Mouse (Mus musculus): Measurements from ENCODE around the gene Nt5dc1. TPM values are rescaled to one million over a fixed set of nuclear protein-coding genes. Genes with fewer than 3 reads are reported as not detected.
"Not testable (repeated sequence)": the region's sequence is repeated elsewhere in the genome, so short reads cannot be mapped to it uniquely, and the experiment has no call there.

The Nt5dc1 gene
- total and polyA plus RNA-seq, 3 experiments = 4.0 to 10.6 (median 10.0) TPM

DNA sequence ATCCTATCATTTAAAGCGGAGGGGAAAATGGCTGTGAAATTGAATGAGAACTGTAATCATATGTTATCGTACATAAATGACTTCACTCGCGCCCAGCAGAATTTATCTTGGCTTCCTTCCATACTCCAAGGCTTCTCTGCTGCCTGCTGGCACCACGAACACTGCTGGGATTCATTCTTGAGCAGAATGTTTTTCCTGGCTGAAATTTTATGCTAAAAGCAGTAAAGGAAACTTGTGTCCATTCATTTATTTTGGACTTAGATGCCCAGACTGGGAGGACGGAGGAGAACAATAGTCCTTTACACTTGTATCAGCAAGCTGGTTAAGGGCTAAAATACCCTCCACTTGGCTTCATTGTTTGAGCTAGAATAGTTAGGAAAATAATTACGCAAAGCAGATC is 146.7 kb downstream of the Nt5dc1 start:
- H3K27me3 ChIP-seq (ENCODE audit: control insufficient read depth, insufficient read depth, low read length) = no peaks in the 10 kb centered on the region
- peak overlapping the region; percentile 3; the same call in 1 of the 2 replicates for H3K27ac ChIP-seq
- peaks cover 1% of the 10 kb centered on the region; the same call in 1 of the 2 replicates for H3K4me1 ChIP-seq (ENCODE audit: control insufficient read depth, insufficient read depth, low read length)
- no peaks in the 10 kb centered on the region for H3K36me3 ChIP-seq (ENCODE audit: control insufficient read depth, insufficient read depth, low read length)
- 12% methylated on average over 7 of the region's 7 CpGs for WGBS
- no peaks in the 10 kb centered on the region for H3K79me2 ChIP-seq (replicated peaks; ENCODE audit: control insufficient read depth, insufficient read depth, low read length)
- no peak overlapping the region for H3K4me3 ChIP-seq
- H3K9ac ChIP-seq (ENCODE audit: low read depth, low read length) = no peak overlapping the region
- DNase-seq = peak in 1 of 2 experiments; percentile 8
- TF ChIP-seq EP300 (IDR thresholded peaks at IDR 0.05; ENCODE audit: insufficient read depth, low read depth, low read length) (no peak), CTCF (IDR thresholded peaks at IDR 0.05) (no peak), POLR2A (IDR thresholded peaks at IDR 0.05; ENCODE audit: insufficient read depth, low read depth, low read length) (no peak)
- intact Hi-C loops (cut with DNase I) = no loop called here

DNA sequence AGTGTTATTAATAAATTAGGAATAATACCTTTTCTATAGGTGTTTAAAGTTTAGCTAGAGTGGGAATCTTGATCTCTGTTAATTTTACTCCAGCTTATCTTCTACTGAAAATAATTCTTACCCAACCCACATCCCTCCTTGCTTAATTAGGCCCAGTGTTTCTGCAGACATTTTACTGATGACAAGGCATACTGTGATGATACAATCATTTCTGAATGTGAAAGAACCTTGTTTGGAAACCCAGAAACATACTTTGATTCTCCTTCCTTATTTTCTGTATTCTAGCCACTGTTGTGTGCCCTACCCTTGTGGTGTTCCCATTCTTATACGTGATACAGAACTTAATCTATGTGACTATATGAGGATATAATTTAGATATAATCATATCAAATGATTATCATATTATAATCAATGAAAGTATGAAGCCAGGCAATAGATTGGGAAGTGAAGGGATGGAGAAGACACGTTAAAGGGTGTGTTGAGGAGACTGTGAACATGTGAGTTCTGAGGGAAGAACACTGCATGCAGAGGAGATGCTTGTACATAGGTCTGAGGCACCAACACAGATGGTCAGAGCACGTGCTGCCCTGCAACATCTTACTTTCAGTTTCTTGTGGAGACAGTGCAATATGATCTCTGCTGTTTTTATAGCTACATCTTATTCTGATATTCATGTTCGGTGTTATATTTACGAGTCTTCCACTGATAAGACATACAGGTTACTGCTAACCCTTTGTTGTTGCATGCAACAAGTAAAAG is 150.9 kb downstream of the Nt5dc1 start:
- Histone ChIP-seq H3K4me3 (no peak overlapping the region), H3K36me3 (ENCODE audit: control insufficient read depth, insufficient read depth, low read length) (no peaks in the 10 kb centered on the region), H3K27ac (no peak overlapping the region), H3K79me2 (replicated peaks; ENCODE audit: control insufficient read depth, insufficient read depth, low read length) (no peaks in the 10 kb centered on the region), H3K9ac (ENCODE audit: low read depth, low read length) (no peak overlapping the region), H3K27me3 (ENCODE audit: control insufficient read depth, insufficient read depth, low read length) (no peaks in the 10 kb centered on the region), H3K4me1 (ENCODE audit: control insufficient read depth, insufficient read depth, low read length) (peaks cover 1% of the 10 kb centered on the region; the same call in 1 of the 2 replicates)
- WGBS = 69% methylated on average over 5 of the region's 5 CpGs
- intact Hi-C loops (cut with DNase I) = no loop called here
- DNase-seq = no peak
- TF ChIP-seq EP300 (IDR thresholded peaks at IDR 0.05; ENCODE audit: insufficient read depth, low read depth, low read length) (no peak), CTCF (IDR thresholded peaks at IDR 0.05) (no peak), POLR2A (IDR thresholded peaks at IDR 0.05; ENCODE audit: insufficient read depth, low read depth, low read length) (no peak)

GRCm38 (mm10) chr10:34265106-34265505 is 153.2 kb downstream of the Nt5dc1 start:
- Histone ChIP-seq H3K4me1 (ENCODE audit: control insufficient read depth, insufficient read depth, low read length) (no peaks in the 10 kb centered on the region), H3K27ac (no peak overlapping the region), H3K36me3 (ENCODE audit: control insufficient read depth, insufficient read depth, low read length) (no peaks in the 10 kb centered on the region), H3K4me3 (no peak overlapping the region), H3K9ac (ENCODE audit: low read depth, low read length) (no peak overlapping the region), H3K79me2 (replicated peaks; ENCODE audit: control insufficient read depth, insufficient read depth, low read length) (no peaks in the 10 kb centered on the region), H3K27me3 (ENCODE audit: control insufficient read depth, insufficient read depth, low read length) (no peaks in the 10 kb centered on the region)
- TF ChIP-seq POLR2A (IDR thresholded peaks at IDR 0.05; ENCODE audit: insufficient read depth, low read depth, low read length) (no peak), EP300 (IDR thresholded peaks at IDR 0.05; ENCODE audit: insufficient read depth, low read depth, low read length) (no peak), CTCF (IDR thresholded peaks at IDR 0.05) (no peak)
- DNase-seq = no peak
- intact Hi-C loops (cut with DNase I) = no loop called here
- WGBS = 81% methylated on average over 4 of the region's 4 CpGs

DNA sequence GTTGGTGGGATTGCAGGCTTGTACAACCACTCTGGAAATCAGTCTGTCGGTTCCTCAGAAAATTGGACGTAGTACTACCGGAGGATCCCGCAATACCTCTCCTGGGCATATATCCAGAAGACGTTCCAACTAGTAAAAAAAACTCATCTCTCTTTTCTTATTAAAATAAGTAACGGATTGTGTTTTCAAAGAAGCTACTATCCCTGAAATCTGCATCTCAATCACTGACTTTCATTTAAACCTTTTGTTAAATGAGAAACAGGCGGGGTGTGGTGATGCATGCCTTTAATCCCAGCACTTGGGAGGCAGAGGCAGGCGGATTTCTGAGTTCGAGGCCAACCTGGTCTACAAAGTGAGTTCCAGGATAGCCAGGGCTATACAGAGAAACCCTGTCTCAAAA is 165.5 kb downstream of the Nt5dc1 start:
- 89% methylated on average over 9 of the region's 9 CpGs for WGBS
- H3K27ac ChIP-seq; H3K9ac ChIP-seq (ENCODE audit: low read depth, low read length); H3K79me2 ChIP-seq (replicated peaks; ENCODE audit: control insufficient read depth, insufficient read depth, low read length); H3K4me1 ChIP-seq (ENCODE audit: control insufficient read depth, insufficient read depth, low read length); intact Hi-C loops (cut with DNase I); H3K36me3 ChIP-seq (ENCODE audit: control insufficient read depth, insufficient read depth, low read length); H3K4me3 ChIP-seq; H3K27me3 ChIP-seq (ENCODE audit: control insufficient read depth, insufficient read depth, low read length); DNase-seq: not testable (repeated sequence)

DNA sequence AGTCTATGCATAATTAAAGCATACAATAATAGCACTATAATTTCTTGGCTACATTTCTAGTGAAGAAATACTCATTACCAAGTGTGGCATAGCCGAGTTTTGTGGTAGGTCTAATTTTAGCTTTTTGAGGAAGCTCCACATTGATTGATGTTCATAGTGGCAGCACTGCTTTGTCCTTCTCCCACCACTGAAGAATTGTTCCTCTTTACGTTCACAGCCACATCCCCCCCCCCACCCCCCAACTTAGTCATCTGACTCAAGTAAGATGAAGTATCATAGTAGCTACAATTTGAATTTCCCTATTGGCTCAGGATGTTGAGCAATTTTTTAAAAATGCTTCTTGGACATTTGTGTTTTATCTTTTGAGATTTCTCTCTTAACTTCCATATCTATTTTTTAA is 168.8 kb downstream of the Nt5dc1 start:
- Histone ChIP-seq H3K79me2 (replicated peaks; ENCODE audit: control insufficient read depth, insufficient read depth, low read length) (no peaks in the 10 kb centered on the region), H3K36me3 (ENCODE audit: control insufficient read depth, insufficient read depth, low read length) (no peaks in the 10 kb centered on the region), H3K27me3 (ENCODE audit: control insufficient read depth, insufficient read depth, low read length) (no peaks in the 10 kb centered on the region), H3K9ac (ENCODE audit: low read depth, low read length) (no peak overlapping the region), H3K4me3 (no peak overlapping the region), H3K4me1 (ENCODE audit: control insufficient read depth, insufficient read depth, low read length) (no peaks in the 10 kb centered on the region), H3K27ac (no peak overlapping the region)
- TF ChIP-seq CTCF (IDR thresholded peaks at IDR 0.05) = no peak
- no peak for TF ChIP-seq EP300 (IDR thresholded peaks at IDR 0.05; ENCODE audit: insufficient read depth, low read depth, low read length)
- TF ChIP-seq POLR2A (IDR thresholded peaks at IDR 0.05; ENCODE audit: insufficient read depth, low read depth, low read length) = no peak
- WGBS = 55% methylated on average over 2 of the region's 2 CpGs
- no peak for DNase-seq
- intact Hi-C loops (cut with DNase I) = no loop called here

GRCm38 (mm10) chr10:34247757-34248156 is 170.6 kb downstream of the Nt5dc1 start:
- 54% methylated on average over 3 of the region's 3 CpGs for whole genome bisulfite sequencing
- no peak overlapping the region for H3K9ac ChIP-seq (ENCODE audit: low read depth, low read length)
- H3K4me1 ChIP-seq (ENCODE audit: control insufficient read depth, insufficient read depth, low read length) = no peaks in the 10 kb centered on the region
- no peaks in the 10 kb centered on the region for H3K79me2 ChIP-seq (replicated peaks; ENCODE audit: control insufficient read depth, insufficient read depth, low read length)
- H3K4me3 ChIP-seq = no peak overlapping the region
- H3K27me3 ChIP-seq (ENCODE audit: control insufficient read depth, insufficient read depth, low read length) = no peaks in the 10 kb centered on the region
- DNase-seq = no peak
- no peaks in the 10 kb centered on the region for H3K36me3 ChIP-seq (ENCODE audit: control insufficient read depth, insufficient read depth, low read length)
- intact Hi-C loops (cut with DNase I) = no loop called here
- no peak overlapping the region for H3K27ac ChIP-seq
- TF ChIP-seq EP300 (IDR thresholded peaks at IDR 0.05; ENCODE audit: insufficient read depth, low read depth, low read length) (no peak), CTCF (IDR thresholded peaks at IDR 0.05) (no peak), POLR2A (IDR thresholded peaks at IDR 0.05; ENCODE audit: insufficient read depth, low read depth, low read length) (no peak)
